Mouse (Mus musculus): ENCODE data around the gene Cryba4. TPM values are rescaled to one million over a fixed set of nuclear protein-coding genes. Genes with fewer than 3 reads are reported as not detected.
A peak's percentile ranks its signal among the peaks of the same experiment; 100 is the strongest.

Gene Cryba4
- polyA plus RNA-seq, 1 experiment from 2014 or later = not detected

GRCm38 (mm10) chr5:112280863-112281660 is 28.7 kb upstream of the Cryba4 start:
- ATAC-seq = peak; percentile 42
- TF ChIP-seq CTCF (IDR thresholded peaks at IDR 0.05) = no peak
- in situ Hi-C loops (cut with MboI; ENCODE audit: low pct_unique_long_range_greater_than_20kb) = loop anchor here (5.0 to 25.0 kb wide), 2 partner anchors 41 to 1606 kb away; no protein-coding TSS in a partner anchor
- H3K27me3 ChIP-seq = no peaks in the 10 kb centered on the region
- POLR2A ChIA-PET = interaction anchor here (0.6 to 1.7 kb wide), 3 partner anchors 39 to 81 kb away, joined by 3 to 5 read pairs (median 5); no protein-coding TSS in a partner anchor
- CTCF ChIA-PET = interaction anchor here (1.1 to 1.6 kb wide), 3 partner anchors 10 to 49 kb away, joined by 3 read pairs; no protein-coding TSS in a partner anchor
- peak; percentile 89 for DNase-seq (ENCODE audit: low read depth, low spot score)

GRCm38 (mm10) chr5:112280151-112280550 is 27.8 kb upstream of the Cryba4 start:
- ATAC-seq = no peak
- no peaks in the 10 kb centered on the region for H3K27me3 ChIP-seq
- DNase-seq (ENCODE audit: low read depth, low spot score) = no peak
- TF ChIP-seq CTCF (IDR thresholded peaks at IDR 0.05) = no peak
- ChIA-PET CTCF (interaction anchor here (1.1 to 1.6 kb wide), 3 partner anchors 9 to 50 kb away, joined by 3 read pairs; no protein-coding TSS in a partner anchor), POLR2A (interaction anchor here (0.5 to 1.7 kb wide), 6 partner anchors 11 to 485 kb away, joined by 3 to 5 read pairs (median 4); no protein-coding TSS in a partner anchor)
- in situ Hi-C loops (cut with MboI; ENCODE audit: low pct_unique_long_range_greater_than_20kb) = loop anchor here (5.0 to 25.0 kb wide), 2 partner anchors 42 to 1607 kb away; no protein-coding TSS in a partner anchor

- no peak for TF ChIP-seq CTCF (IDR thresholded peaks at IDR 0.05)
- CTCF ChIA-PET = interaction anchor here (1.0 to 1.6 kb wide), 6 partner anchors 8 to 56 kb away, joined by 3 to 4 read pairs (median 3); no protein-coding TSS in a partner anchor
- ATAC-seq (peak; percentile 22), DNase-seq (ENCODE audit: low read depth, low spot score) (no peak)
- no peaks in the 10 kb centered on the region for H3K27me3 ChIP-seq
- POLR2A ChIA-PET = interaction anchor here (0.5 to 2.0 kb wide), 7 partner anchors 12 to 484 kb away, joined by 3 to 6 read pairs (median 4); no protein-coding TSS in a partner anchor
- in situ Hi-C loops (cut with MboI; ENCODE audit: low pct_unique_long_range_greater_than_20kb) = loop anchor here (5.0 to 25.0 kb wide), 2 partner anchors 43 to 1608 kb away; no protein-coding TSS in a partner anchor
These were observed 27.1 kb upstream of the Cryba4 start for GRCm38 (mm10) chr5:112279181-112280021.

- POLR2A ChIA-PET = interaction anchor here (0.7 to 2.0 kb wide), 5 partner anchors 14 to 50 kb away, joined by 3 to 6 read pairs (median 4); no protein-coding TSS in a partner anchor
- CTCF ChIA-PET = interaction anchor here (1.6 kb wide), 1 partner anchor 57 kb away, joined by 4 read pairs; no protein-coding TSS in a partner anchor
- ATAC-seq = no peak
- in situ Hi-C loops (cut with MboI; ENCODE audit: low pct_unique_long_range_greater_than_20kb) = loop anchor here (25.0 kb wide), 1 partner anchor 1609 kb away; no protein-coding TSS in a partner anchor
- no peak for TF ChIP-seq CTCF (IDR thresholded peaks at IDR 0.05)
- H3K27me3 ChIP-seq = no peaks in the 10 kb centered on the region
- no peak for DNase-seq (ENCODE audit: low read depth, low spot score)
These were observed 25.7 kb upstream of the Cryba4 start for GRCm38 (mm10) chr5:112277906-112278470.

GRCm38 (mm10) chr5:112276907-112277348 is 24.6 kb upstream of the Cryba4 start:
- H3K27me3 ChIP-seq = no peaks in the 10 kb centered on the region
- POLR2A ChIA-PET = interaction anchor here (0.7 to 1.6 kb wide), 2 partner anchors 33 to 34 kb away, joined by 3 to 5 read pairs; no protein-coding TSS in a partner anchor
- CTCF ChIA-PET = interaction anchor here (0.9 kb wide), 1 partner anchor 36 kb away, joined by 3 read pairs; no protein-coding TSS in a partner anchor
- no peak for DNase-seq (ENCODE audit: low read depth, low spot score)
- in situ Hi-C loops (cut with MboI; ENCODE audit: low pct_unique_long_range_greater_than_20kb) = loop anchor here (25.0 kb wide), 1 partner anchor 1610 kb away; no protein-coding TSS in a partner anchor
- no peak for ATAC-seq
- TF ChIP-seq CTCF (IDR thresholded peaks at IDR 0.05) = no peak

GRCm38 (mm10) chr5:112276267-112276873 is 24.1 kb upstream of the Cryba4 start, which contains the start of gene Tpst2:
Gene Tpst2 (plus strand): TSS chr5:112276691.
- ChIA-PET CTCF (interaction anchor here (0.9 kb wide), 1 partner anchor 35 kb away, joined by 3 read pairs; no protein-coding TSS in a partner anchor), POLR2A (interaction anchor here (1.4 to 1.6 kb wide), 2 partner anchors 34 to 49 kb away, joined by 4 to 5 read pairs; no protein-coding TSS in a partner anchor)
- H3K27me3 ChIP-seq = no peaks in the 10 kb centered on the region
- TF ChIP-seq CTCF (IDR thresholded peaks at IDR 0.05) = no peak
- peak; percentile 99 for DNase-seq (ENCODE audit: low read depth, low spot score)
- peak; percentile 63 for ATAC-seq
- in situ Hi-C loops (cut with MboI; ENCODE audit: low pct_unique_long_range_greater_than_20kb) = loop anchor here (25.0 kb wide), 1 partner anchor 1611 kb away; no protein-coding TSS in a partner anchor

- in situ Hi-C loops (cut with MboI; ENCODE audit: low pct_unique_long_range_greater_than_20kb) = loop anchor here (25.0 kb wide), 1 partner anchor 1612 kb away; no protein-coding TSS in a partner anchor
- TF ChIP-seq CTCF (IDR thresholded peaks at IDR 0.05) = no peak
- ATAC-seq = no peak
- ChIA-PET CTCF (no interaction called here), POLR2A (interaction anchor here (0.6 to 1.4 kb wide), 3 partner anchors 29 to 70 kb away, joined by 3 to 4 read pairs (median 4); no protein-coding TSS in a partner anchor)
- DNase-seq (ENCODE audit: low read depth, low spot score) = no peak
- H3K27me3 ChIP-seq = no peaks in the 10 kb centered on the region
These were observed 22.9 kb upstream of the Cryba4 start for GRCm38 (mm10) chr5:112275021-112275804.

GRCm38 (mm10) chr5:112273746-112274463 is 21.6 kb upstream of the Cryba4 start:
- DNase-seq (ENCODE audit: low read depth, low spot score) = no peak
- POLR2A ChIA-PET = no interaction called here

More at GRCm38 (mm10) chr5:112273746-112274463, 21.6 kb upstream of the Cryba4 start:
- CTCF ChIA-PET = interaction anchor here (1.0 to 1.2 kb wide), 2 partner anchors 20 to 33 kb away, joined by 3 read pairs; no protein-coding TSS in a partner anchor
- in situ Hi-C loops (cut with MboI; ENCODE audit: low pct_unique_long_range_greater_than_20kb) = no loop called here
- H3K27me3 ChIP-seq = no peaks in the 10 kb centered on the region
- no peak for TF ChIP-seq CTCF (IDR thresholded peaks at IDR 0.05)
- ATAC-seq = no peak

Data from Patski (cell line).